Mouse (Mus musculus) bone marrow, adult 2 months (tissue): ENCODE results near the gene Diablo.

Experiments used
- CTCF ChIP-seq: fragments of 200-500 bp; IDR thresholded peaks from 2 replicates; pipeline ENCODE4 v1.5.1; 2011; ENCODE audit warnings: low read length, control low read depth; ENCODE audit not compliant: control insufficient read depth, insufficient read depth
- POLR2A ChIP-seq: fragments of 200-500 bp; IDR thresholded peaks from 2 replicates; pipeline ENCODE4 v1.6.1; 2011; ENCODE audit warnings: low read depth, mild to moderate bottlenecking, control low read depth, low read length, borderline replicate concordance; ENCODE audit not compliant: control insufficient read depth

DNA sequence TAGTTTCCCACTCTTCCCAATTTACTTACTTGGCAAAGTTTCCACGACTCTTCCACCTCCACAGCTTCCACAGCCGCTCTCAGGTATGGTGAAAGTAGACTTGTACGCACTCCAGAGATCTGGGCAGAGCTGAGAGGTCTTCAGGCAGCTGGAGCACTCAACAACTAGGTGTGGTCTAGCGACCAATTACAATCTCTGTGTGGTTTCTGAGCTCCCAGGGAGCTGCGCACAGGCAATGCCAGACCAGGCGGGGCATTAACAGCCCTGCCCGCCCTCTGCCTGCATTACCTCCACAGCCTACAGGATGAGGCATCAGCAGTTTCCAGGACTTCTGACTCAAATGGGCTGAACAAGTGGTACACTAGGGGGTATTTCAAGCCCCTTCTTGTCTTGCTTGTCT, 1.3 kb upstream of the Diablo start, which contains the start of gene Gm49027:
- TF ChIP-seq POLR2A (no peak), CTCF (no peak)
